Mouse (Mus musculus) stomach, embryonic 14.5 days (tissue): ENCODE data around the gene Yjefn3. TPM values are rescaled to one million over a fixed set of nuclear protein-coding genes. Genes with fewer than 3 reads are reported as not detected.
A peak's percentile ranks its signal among the peaks of the same experiment; 100 is the strongest.

Experiments used
- ATAC-seq: fragments of 200-750 bp; cut with Nextera tagmentation; 2 replicates; pipeline ENCODE4 v1.8.0; 2017; ENCODE audit warnings: low read depth, moderate TSS enrichment; ENCODE audit not compliant: insufficient number of reproducible peaks, insufficient read depth, low FRiP score
- H3K27ac ChIP-seq: fragments of 300-500 bp; sonication (generic); 2 replicates; pipeline ENCODE4 v1.5.1; 2014; ENCODE audit warnings: mild to moderate bottlenecking, low read length, moderate library complexity, mixed read lengths
- H3K27me3 ChIP-seq: fragments of 300-500 bp; sonication (generic); 2 replicates; pipeline ENCODE4 v1.6.1; 2014; ENCODE audit warnings: low read length, control low read depth, mixed read lengths; ENCODE audit not compliant: control insufficient read depth, insufficient read depth
- H3K36me3 ChIP-seq: fragments of 300-500 bp; sonication (generic); 2 replicates; pipeline ENCODE4 v1.6.1; 2014; ENCODE audit warnings: mild to moderate bottlenecking, control low read depth, low read length, moderate library complexity, mixed read lengths; ENCODE audit not compliant: control insufficient read depth, insufficient read depth
- H3K4me1 ChIP-seq: fragments of 300-500 bp; sonication (generic); 2 replicates; pipeline ENCODE4 v1.6.1; 2014; ENCODE audit warnings: low read length, control low read depth, mixed read lengths; ENCODE audit not compliant: control insufficient read depth, insufficient read depth
- H3K4me2 ChIP-seq: fragments of 300-500 bp; sonication (generic); replicated peaks from 2 replicates; pipeline ENCODE4 v1.6.1; 2014; ENCODE audit warnings: low read depth, low read length, control low read depth
- H3K4me3 ChIP-seq: fragments of 300-500 bp; sonication (generic); 2 replicates; pipeline ENCODE4 v1.5.1; 2014; ENCODE audit warnings: low read depth, low read length, control low read depth
- H3K9ac ChIP-seq: fragments of 300-500 bp; sonication (generic); replicated peaks from 2 replicates; pipeline ENCODE4 v1.6.1; 2014; ENCODE audit warnings: low read depth, mild to moderate bottlenecking, control low read depth, low read length, moderate library complexity, mixed read lengths
- H3K9me3 ChIP-seq: fragments of 300-500 bp; sonication (generic); 2 replicates; pipeline ENCODE4 v1.6.1; 2016; ENCODE audit warnings: low read depth, low read length, control low read depth; ENCODE audit not compliant: control insufficient read depth
- WGBS: fragments of 180-500 bp; shearing (Covaris S2); extraction: QIAGEN DNeasy Blood & Tissue Kit; methylation state at CpG from one replicate; pipeline ENCODE4 v1.1.7; 2014; 5-methylcytosine and 5-hydroxymethylcytosine counted together
- polyA plus RNA-seq: library from polyadenylated mRNA; unstranded; fragments of >200 nt; fragmentation: Nextera tagmentation; extraction: Ambion mirVana; gene quantifications from 2 replicates; pipeline ENCODE4 v1.2.1, GENCODE M21; 2014

Gene Yjefn3
- polyA plus RNA-seq, 1 experiment from 2014 or later, result 4.9 TPM

GRCm38 (mm10) chr8:69870003-69870765 lies 32.3 kb downstream of the Yjefn3 start:
- H3K4me2 ChIP-seq, result no peak overlapping the region
- no peak overlapping the region for H3K27ac ChIP-seq
- WGBS, result 86% methylated on average over 11 of the region's 11 CpGs
- no peak for ATAC-seq
- H3K4me1 ChIP-seq, result no peaks in the 10 kb centered on the region
- no peaks in the 10 kb centered on the region for H3K9me3 ChIP-seq
- H3K4me3 ChIP-seq, result no peak overlapping the region
- no peaks in the 10 kb centered on the region for H3K36me3 ChIP-seq
- no peak overlapping the region for H3K9ac ChIP-seq
- H3K27me3 ChIP-seq, result no peaks in the 10 kb centered on the region

GRCm38 (mm10) chr8:69867696-69868326 lies 34.7 kb downstream of the Yjefn3 start:
- Histone ChIP-seq H3K9me3 (no peaks in the 10 kb centered on the region), H3K4me2 (no peak overlapping the region), H3K9ac (no peak overlapping the region), H3K4me1 (no peaks in the 10 kb centered on the region), H3K4me3 (no peak overlapping the region), H3K36me3 (no peaks in the 10 kb centered on the region), H3K27me3 (no peaks in the 10 kb centered on the region), H3K27ac (no peak overlapping the region)
- ATAC-seq, result peak; percentile 49; the same call in 1 of the 2 replicates
- WGBS, result 72% methylated on average over 5 of the region's 5 CpGs

- no peaks in the 10 kb centered on the region for H3K36me3 ChIP-seq
- no peak overlapping the region for H3K9ac ChIP-seq
- no peaks in the 10 kb centered on the region for H3K4me1 ChIP-seq
- 73% methylated on average over 5 of the region's 5 CpGs for WGBS
- H3K4me2 ChIP-seq, result no peak overlapping the region
- H3K4me3 ChIP-seq, result no peak overlapping the region
- H3K27ac ChIP-seq, result no peak overlapping the region
- no peaks in the 10 kb centered on the region for H3K9me3 ChIP-seq
- no peak for ATAC-seq
- H3K27me3 ChIP-seq, result no peaks in the 10 kb centered on the region
Observed at GRCm38 (mm10) chr8:69864180-69864579, 38.3 kb downstream of the Yjefn3 start.

- 81% methylated on average over 5 of the region's 5 CpGs for WGBS
- H3K36me3 ChIP-seq, result no peaks in the 10 kb centered on the region
- H3K27me3 ChIP-seq, result no peaks in the 10 kb centered on the region
- no peak overlapping the region for H3K27ac ChIP-seq
- no peak for ATAC-seq
- H3K4me2 ChIP-seq, result no peak overlapping the region
- no peak overlapping the region for H3K9ac ChIP-seq
- H3K4me3 ChIP-seq, result no peak overlapping the region
- no peaks in the 10 kb centered on the region for H3K9me3 ChIP-seq
- H3K4me1 ChIP-seq, result no peaks in the 10 kb centered on the region
Observed at GRCm38 (mm10) chr8:69863387-69864020, 39.0 kb downstream of the Yjefn3 start.

GRCm38 (mm10) chr8:69861251-69861650 lies 41.3 kb downstream of the Yjefn3 start:
- ATAC-seq, result no peak
- no peak overlapping the region for H3K27ac ChIP-seq
- no peaks in the 10 kb centered on the region for H3K9me3 ChIP-seq
- H3K9ac ChIP-seq, result no peak overlapping the region
- 68% methylated on average over 2 of the region's 2 CpGs for WGBS
- no peaks in the 10 kb centered on the region for H3K36me3 ChIP-seq
- H3K4me2 ChIP-seq, result no peak overlapping the region
- no peaks in the 10 kb centered on the region for H3K27me3 ChIP-seq
- no peak overlapping the region for H3K4me3 ChIP-seq
- H3K4me1 ChIP-seq, result no peaks in the 10 kb centered on the region

GRCm38 (mm10) chr8:69860807-69861206 lies 41.7 kb downstream of the Yjefn3 start:
- Histone ChIP-seq H3K4me3 (no peak overlapping the region), H3K27me3 (no peaks in the 10 kb centered on the region), H3K9me3 (no peaks in the 10 kb centered on the region), H3K4me2 (no peak overlapping the region), H3K36me3 (no peaks in the 10 kb centered on the region), H3K4me1 (no peaks in the 10 kb centered on the region), H3K27ac (no peak overlapping the region), H3K9ac (no peak overlapping the region)
- ATAC-seq, result no peak
- 62% methylated on average over 4 of the region's 4 CpGs for WGBS

- H3K27ac ChIP-seq, result no peak overlapping the region
- no peak overlapping the region for H3K4me2 ChIP-seq
- H3K4me3 ChIP-seq, result no peak overlapping the region
- H3K27me3 ChIP-seq, result no peaks in the 10 kb centered on the region
- H3K9ac ChIP-seq, result no peak overlapping the region
- no peaks in the 10 kb centered on the region for H3K4me1 ChIP-seq
- WGBS, result 91% methylated on average over 10 of the region's 10 CpGs
- no peaks in the 10 kb centered on the region for H3K36me3 ChIP-seq
- no peaks in the 10 kb centered on the region for H3K9me3 ChIP-seq
- no peak for ATAC-seq
Observed at GRCm38 (mm10) chr8:69853869-69854268, 48.6 kb downstream of the Yjefn3 start.

GRCm38 (mm10) chr8:69850926-69851506 lies 51.5 kb downstream of the Yjefn3 start:
- 76% methylated on average over 7 of the region's 7 CpGs for WGBS
- no peak overlapping the region for H3K27ac ChIP-seq
- H3K4me2 ChIP-seq, result no peak overlapping the region
- H3K9me3 ChIP-seq, result no peaks in the 10 kb centered on the region
- H3K4me1 ChIP-seq, result no peaks in the 10 kb centered on the region
- H3K9ac ChIP-seq, result no peak overlapping the region
- ATAC-seq, result no peak
- no peaks in the 10 kb centered on the region for H3K36me3 ChIP-seq
- no peaks in the 10 kb centered on the region for H3K27me3 ChIP-seq
- no peak overlapping the region for H3K4me3 ChIP-seq
